Mouse (Mus musculus) midbrain, embryonic 12.5 days (tissue): ENCODE data around the gene Plcxd2. TPM values are rescaled to one million over a fixed set of nuclear protein-coding genes. Genes with fewer than 3 reads are reported as not detected.

Experiments used
- ATAC-seq: fragments of 200-750 bp; cut with Nextera tagmentation; 2 replicates; pipeline ENCODE4 v1.8.0; 2017; ENCODE audit warnings: low read depth, moderate TSS enrichment, moderate library complexity; ENCODE audit not compliant: low FRiP score
- H3K27ac ChIP-seq: fragments of 300-500 bp; sonication (generic); replicated peaks from 2 replicates; pipeline ENCODE4 v1.5.1; 2016; ENCODE audit warnings: mild to moderate bottlenecking
- H3K27me3 ChIP-seq: fragments of 300-500 bp; sonication (generic); 2 replicates; pipeline ENCODE4 v1.6.1; 2016; ENCODE audit warnings: mild to moderate bottlenecking
- H3K36me3 ChIP-seq: fragments of 300-500 bp; sonication (generic); 2 replicates; pipeline ENCODE4 v1.6.1; 2016
- H3K4me1 ChIP-seq: fragments of 300-500 bp; sonication (generic); 2 replicates; pipeline ENCODE4 v1.6.1; 2016
- H3K4me2 ChIP-seq: fragments of 300-500 bp; sonication (generic); replicated peaks from 2 replicates; pipeline ENCODE4 v1.6.1; 2016; ENCODE audit warnings: mild to moderate bottlenecking, moderate library complexity
- H3K4me3 ChIP-seq: fragments of 300-500 bp; sonication (generic); 2 replicates; pipeline ENCODE4 v1.5.1; 2016; ENCODE audit warnings: mild to moderate bottlenecking
- H3K9ac ChIP-seq: fragments of 300-500 bp; sonication (generic); replicated peaks from 2 replicates; pipeline ENCODE4 v1.6.1; 2016; ENCODE audit warnings: mild to moderate bottlenecking, moderate library complexity
- H3K9me3 ChIP-seq: fragments of 300-500 bp; sonication (generic); 2 replicates; pipeline ENCODE4 v1.6.1; 2016; ENCODE audit warnings: mild to moderate bottlenecking
- WGBS: fragments of 180-500 bp; shearing (Covaris S2); methylation state at CpG from one replicate; pipeline ENCODE4 v1.1.7; 2016; 5-methylcytosine and 5-hydroxymethylcytosine counted together
- polyA plus RNA-seq: library from polyadenylated mRNA; unstranded; fragments of >200 nt; fragmentation: Nextera tagmentation; extraction: Ambion mirVana; gene quantifications from 2 replicates; pipeline ENCODE4 v1.2.1, GENCODE M21; 2016

Plcxd2 gene
- 5.6 and 5.9 TPM in 2 replicates for polyA plus RNA-seq

- peak within 1 kb of the TSS; percentile 79 for H3K4me2 ChIP-seq
- no peaks in the 10 kb centered on the region for H3K36me3 ChIP-seq
- no peaks in the 10 kb centered on the region for H3K27me3 ChIP-seq
- no peaks in the 10 kb centered on the region for H3K9me3 ChIP-seq
- under 1% methylated on average over 39 of the region's 39 CpGs for WGBS
- H3K4me3 ChIP-seq, result peak within 1 kb of the TSS; percentile 52
- peaks cover 15% of the 10 kb centered on the region for H3K4me1 ChIP-seq
- peak within 1 kb of the TSS; percentile 54 for H3K27ac ChIP-seq
- peak within 1 kb of the TSS; percentile 49 for H3K9ac ChIP-seq
- ATAC-seq, result peak; percentile 99
Measured at GRCm38 (mm10) chr16:46010153-46010905, at the start of gene Plcxd2. Gene Plcxd2, minus strand, starts transcription at chr16:46010218.

GRCm38 (mm10) chr16:46046906-46047305 is 36.9 kb upstream of the Plcxd2 start:
- Histone ChIP-seq H3K4me2 (no peak overlapping the region), H3K9ac (no peak overlapping the region), H3K36me3 (no peaks in the 10 kb centered on the region), H3K27ac (no peak overlapping the region), H3K9me3 (no peaks in the 10 kb centered on the region), H3K4me3 (no peak overlapping the region), H3K4me1 (no peaks in the 10 kb centered on the region), H3K27me3 (no peaks in the 10 kb centered on the region)
- no peak for ATAC-seq
- WGBS, result 90% methylated on average over 2 of the region's 2 CpGs

- H3K27ac ChIP-seq, result no peak overlapping the region
- 58% methylated on average over 2 of the region's 2 CpGs for WGBS
- no peak overlapping the region for H3K9ac ChIP-seq
- no peak overlapping the region for H3K4me3 ChIP-seq
- 0 out of 2 replicates have a peak, but pooled peaks cover under 1% of the 10 kb centered on the region for H3K4me1 ChIP-seq
- no peak overlapping the region for H3K4me2 ChIP-seq
- H3K27me3 ChIP-seq, result no peaks in the 10 kb centered on the region
- no peak for ATAC-seq
- no peaks in the 10 kb centered on the region for H3K9me3 ChIP-seq
- no peaks in the 10 kb centered on the region for H3K36me3 ChIP-seq
Measured at GRCm38 (mm10) chr16:46036261-46036660, 26.2 kb upstream of the Plcxd2 start.

GRCm38 (mm10) chr16:46033896-46034295 is 23.9 kb upstream of the Plcxd2 start:
- Histone ChIP-seq H3K27ac (no peak overlapping the region), H3K4me3 (no peak overlapping the region), H3K36me3 (no peaks in the 10 kb centered on the region), H3K4me2 (no peak overlapping the region), H3K4me1 (0 out of 2 replicates have a peak, but pooled peaks cover 5% of the 10 kb centered on the region), H3K9me3 (no peaks in the 10 kb centered on the region), H3K9ac (no peak overlapping the region), H3K27me3 (no peaks in the 10 kb centered on the region)
- no peak for ATAC-seq
- 82% methylated on average over 9 of the region's 9 CpGs for WGBS

- WGBS, result 78% methylated on average over 5 of the region's 5 CpGs
- Histone ChIP-seq H3K4me2 (no peak overlapping the region), H3K27me3 (no peaks in the 10 kb centered on the region), H3K9me3 (no peaks in the 10 kb centered on the region), H3K4me1 (no peaks in the 10 kb centered on the region), H3K27ac (no peak overlapping the region), H3K36me3 (no peaks in the 10 kb centered on the region), H3K9ac (no peak overlapping the region), H3K4me3 (no peak overlapping the region)
- ATAC-seq, result no peak
Measured at GRCm38 (mm10) chr16:46022958-46023491, 13.0 kb upstream of the Plcxd2 start.

- WGBS, result 51% methylated on average over 5 of the region's 5 CpGs
- no peaks in the 10 kb centered on the region for H3K27me3 ChIP-seq
- H3K4me1 ChIP-seq, result no peaks in the 10 kb centered on the region
- no peak overlapping the region for H3K4me3 ChIP-seq
- no peak overlapping the region for H3K27ac ChIP-seq
- ATAC-seq, result peak; percentile 87
- no peak overlapping the region for H3K4me2 ChIP-seq
- no peak overlapping the region for H3K9ac ChIP-seq
- no peaks in the 10 kb centered on the region for H3K9me3 ChIP-seq
- H3K36me3 ChIP-seq, result no peaks in the 10 kb centered on the region
Measured at GRCm38 (mm10) chr16:46022189-46022928, 12.3 kb upstream of the Plcxd2 start.

GRCm38 (mm10) chr16:46021302-46021701 is 11.3 kb upstream of the Plcxd2 start:
- 83% methylated on average over 2 of the region's 2 CpGs for WGBS
- Histone ChIP-seq H3K36me3 (no peaks in the 10 kb centered on the region), H3K4me1 (no peaks in the 10 kb centered on the region), H3K9ac (no peak overlapping the region), H3K4me2 (no peak overlapping the region), H3K9me3 (no peaks in the 10 kb centered on the region), H3K27me3 (no peaks in the 10 kb centered on the region), H3K4me3 (no peak overlapping the region), H3K27ac (no peak overlapping the region)
- no peak for ATAC-seq

GRCm38 (mm10) chr16:46020396-46020795 is 10.4 kb upstream of the Plcxd2 start:
- WGBS, result 81% methylated on average over 2 of the region's 2 CpGs
- Histone ChIP-seq H3K27ac (no peak overlapping the region), H3K9me3 (no peaks in the 10 kb centered on the region), H3K4me3 (no peak overlapping the region), H3K4me1 (no peaks in the 10 kb centered on the region), H3K9ac (no peak overlapping the region), H3K36me3 (no peaks in the 10 kb centered on the region), H3K4me2 (no peak overlapping the region), H3K27me3 (no peaks in the 10 kb centered on the region)
- no peak for ATAC-seq

- 83% methylated on average over 4 of the region's 4 CpGs for WGBS
- Histone ChIP-seq H3K9ac (no peak overlapping the region), H3K9me3 (no peaks in the 10 kb centered on the region), H3K4me3 (no peak overlapping the region), H3K36me3 (no peaks in the 10 kb centered on the region), H3K27ac (no peak overlapping the region), H3K27me3 (no peaks in the 10 kb centered on the region), H3K4me1 (no peaks in the 10 kb centered on the region), H3K4me2 (no peak overlapping the region)
- no peak for ATAC-seq
Measured at GRCm38 (mm10) chr16:46019799-46020198, 9.8 kb upstream of the Plcxd2 start.

GRCm38 (mm10) chr16:46019359-46019758 is 9.3 kb upstream of the Plcxd2 start:
- 69% methylated on average over 1 of the region's 1 CpGs for WGBS

GRCm38 (mm10) chr16:46011696-46012095 is 1.7 kb upstream of the Plcxd2 start:
- Histone ChIP-seq H3K4me1 (peaks cover 15% of the 10 kb centered on the region), H3K36me3 (no peaks in the 10 kb centered on the region), H3K4me2 (no peak overlapping the region), H3K27ac (no peak overlapping the region), H3K4me3 (no peak overlapping the region), H3K27me3 (no peaks in the 10 kb centered on the region), H3K9me3 (no peaks in the 10 kb centered on the region), H3K9ac (no peak overlapping the region)
- 88% methylated on average over 1 of the region's 1 CpGs for WGBS
- ATAC-seq, result no peak

More at GRCm38 (mm10) chr16:46019359-46019758, 9.3 kb upstream of the Plcxd2 start:
- Histone ChIP-seq H3K4me3 (no peak overlapping the region), H3K27ac (no peak overlapping the region), H3K9me3 (no peaks in the 10 kb centered on the region), H3K36me3 (no peaks in the 10 kb centered on the region), H3K27me3 (no peaks in the 10 kb centered on the region), H3K4me1 (no peaks in the 10 kb centered on the region), H3K9ac (no peak overlapping the region), H3K4me2 (no peak overlapping the region)
- ATAC-seq, result no peak

GRCm38 (mm10) chr16:46010906-46011220 is 845 bp upstream of the Plcxd2 start:
- H3K9me3 ChIP-seq, result no peaks in the 10 kb centered on the region
- H3K4me2 ChIP-seq, result peak overlapping the region; percentile 79
- 13% methylated on average over 5 of the region's 5 CpGs for WGBS
- no peak for ATAC-seq
- H3K4me1 ChIP-seq, result peaks cover 15% of the 10 kb centered on the region
- H3K27ac ChIP-seq, result peak overlapping the region; percentile 54
- H3K9ac ChIP-seq, result peak overlapping the region; percentile 46
- H3K36me3 ChIP-seq, result no peaks in the 10 kb centered on the region
- peak overlapping the region; percentile 52 for H3K4me3 ChIP-seq
- no peaks in the 10 kb centered on the region for H3K27me3 ChIP-seq
